Mouse (Mus musculus): ENCODE results near the gene Zfp637.
"Not testable (repeated sequence)": the region's sequence is repeated elsewhere in the genome, so short reads cannot be mapped to it uniquely, and the experiment has no call there.

The Zfp637 gene

DNA sequence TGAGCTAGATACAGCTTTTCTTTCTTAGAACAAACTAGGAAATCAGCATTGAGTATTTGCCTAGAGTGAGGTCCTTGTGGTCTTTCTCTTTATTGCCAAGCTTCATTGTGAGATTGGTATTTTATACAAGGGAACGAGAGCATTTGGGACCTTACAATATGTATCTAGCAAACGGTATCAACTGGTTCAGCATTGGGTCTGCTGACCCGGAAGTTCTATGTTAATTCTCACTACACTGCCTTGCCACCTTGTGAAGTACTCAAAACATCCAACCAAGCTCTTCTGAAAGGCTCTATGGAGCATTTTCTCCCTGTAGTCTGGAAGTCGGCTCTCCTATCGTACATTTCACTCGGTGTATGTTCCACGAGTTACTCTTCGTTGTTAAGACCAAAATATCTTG lies 22.8 kb downstream of the Zfp637 start:
- no peak for DNase-seq (ENCODE audit: low spot score in 2 of 2)

DNA sequence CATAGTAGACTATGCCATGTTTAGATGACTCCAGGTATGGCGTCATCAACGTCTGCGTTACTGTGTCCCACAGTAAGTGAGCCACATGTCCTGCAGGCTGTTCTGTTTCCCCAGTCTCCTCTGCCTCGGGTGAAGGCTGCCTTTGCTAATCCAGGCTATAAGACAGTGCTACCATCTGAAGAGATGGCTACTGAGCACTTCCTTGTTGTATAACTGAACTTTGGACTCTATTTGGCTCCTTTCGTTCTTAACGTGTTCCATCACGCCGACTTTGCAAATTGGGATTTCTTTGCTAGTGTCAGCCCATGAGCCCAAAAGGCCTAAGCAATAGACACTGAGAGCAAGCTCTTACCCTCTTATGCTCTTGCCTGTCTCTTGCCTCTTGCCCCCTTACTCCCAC lies 27.2 kb downstream of the Zfp637 start:
- DNase-seq (ENCODE audit: low spot score in 2 of 2): no peak

DNA sequence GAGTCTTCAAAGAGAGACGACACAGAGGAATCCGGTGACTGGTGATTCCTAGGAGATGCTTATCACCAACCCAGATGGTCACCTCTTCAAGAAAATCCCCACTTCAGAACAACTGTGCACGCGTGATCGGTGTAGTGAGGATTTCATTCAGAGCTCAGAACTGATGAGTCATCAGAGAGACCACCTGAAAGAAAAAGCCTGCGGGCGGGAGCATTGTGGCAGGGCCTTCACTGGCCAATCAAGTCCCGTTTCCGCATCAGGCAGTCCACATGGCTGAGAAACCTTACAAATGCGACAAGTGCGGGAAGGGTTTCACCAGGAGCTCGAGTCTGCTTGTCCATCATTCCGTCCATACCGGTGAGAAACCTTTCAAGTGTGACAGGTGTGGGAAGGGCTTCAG lies 30.1 kb downstream of the Zfp637 start:
- DNase-seq (ENCODE audit: low spot score in 2 of 2): no peak

DNA sequence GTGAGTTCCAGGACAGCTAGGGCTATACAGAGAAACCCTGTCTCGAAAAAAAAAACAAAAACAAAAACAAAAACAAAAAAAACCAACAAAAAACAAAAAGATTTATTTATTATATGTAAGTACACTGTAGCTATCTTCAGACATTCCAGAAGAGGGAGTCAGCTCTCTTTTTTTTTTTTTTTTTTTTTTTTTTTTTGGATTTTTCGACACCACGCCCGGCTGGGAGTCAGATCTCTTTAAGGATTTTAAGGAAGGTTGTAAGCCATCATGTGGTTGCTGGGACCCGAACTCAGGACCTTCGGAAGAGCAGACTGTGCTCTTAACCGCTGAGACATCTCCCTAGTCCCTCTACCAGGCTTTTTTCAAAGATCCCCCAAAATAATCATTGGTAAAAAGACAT lies 32.5 kb downstream of the Zfp637 start:
- not testable (repeated sequence) for DNase-seq (ENCODE audit: low spot score in 2 of 2)

DNA sequence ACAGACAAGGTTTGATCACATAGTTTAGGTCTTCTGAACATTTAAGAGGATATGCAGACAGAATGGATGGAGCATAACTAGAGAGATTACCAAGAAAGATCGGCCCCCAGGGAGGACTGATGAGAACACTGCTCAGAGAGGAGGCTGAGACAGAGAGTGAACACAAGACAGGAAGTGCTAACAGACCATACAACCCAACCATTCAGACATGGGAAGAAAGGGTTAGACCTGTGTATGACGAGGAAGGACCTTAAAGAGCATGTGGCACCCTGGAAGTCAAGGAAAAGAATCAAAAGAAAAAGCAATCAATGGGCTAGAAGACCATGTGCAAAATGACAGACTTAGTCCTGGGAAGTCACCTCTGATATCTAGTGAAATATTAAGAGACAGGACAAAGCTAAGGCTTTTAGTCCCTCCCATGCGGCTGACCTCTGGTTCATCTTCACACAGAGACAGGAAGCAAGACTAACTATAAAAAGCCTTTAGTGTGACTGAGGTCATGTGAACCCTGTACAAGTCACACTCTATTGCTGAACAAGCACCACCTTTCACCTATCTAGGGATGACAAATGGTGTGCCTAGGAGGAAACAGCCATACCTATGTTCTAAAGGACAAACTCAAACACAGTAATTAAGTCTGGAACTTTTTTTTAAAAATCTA lies 33.8 kb downstream of the Zfp637 start:
- peak; percentile 63 to 69 for DNase-seq (ENCODE audit: low spot score in 2 of 2)

DNA sequence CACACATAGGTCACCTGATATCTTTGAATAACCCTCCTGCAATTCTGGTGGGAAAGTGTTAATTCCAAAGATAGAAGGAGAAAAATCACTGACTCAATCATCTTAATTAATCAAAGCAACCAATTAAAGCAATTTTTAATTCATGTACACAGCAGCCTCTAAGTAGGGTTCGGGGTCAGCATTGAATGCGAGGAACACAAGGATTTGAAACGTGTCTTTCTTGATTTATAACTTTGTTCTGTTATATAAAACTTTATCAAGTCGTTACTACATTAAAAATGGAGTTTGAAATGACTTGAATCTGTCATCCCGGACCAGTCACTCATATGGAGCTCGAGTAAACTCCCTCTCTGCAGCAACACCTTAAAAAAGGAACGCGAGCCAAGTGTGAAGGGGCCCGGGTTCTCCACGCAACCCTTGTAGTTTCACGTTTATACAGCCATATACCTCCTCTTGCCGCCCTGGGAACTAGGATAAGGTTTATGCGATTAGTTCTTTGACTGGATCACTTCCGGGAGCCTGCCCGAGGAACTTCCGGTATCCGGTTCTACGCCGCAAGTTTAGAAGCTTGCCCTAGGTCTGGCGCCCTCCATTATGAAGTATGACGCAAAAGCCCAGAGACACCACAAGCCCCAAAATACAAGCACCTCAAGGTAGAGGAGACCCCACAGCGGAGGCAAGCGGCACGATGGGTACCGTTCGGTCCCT lies 37.9 kb downstream of the Zfp637 start:
- peak; percentile 88 to 91 for DNase-seq (ENCODE audit: low spot score in 2 of 2)

DNA sequence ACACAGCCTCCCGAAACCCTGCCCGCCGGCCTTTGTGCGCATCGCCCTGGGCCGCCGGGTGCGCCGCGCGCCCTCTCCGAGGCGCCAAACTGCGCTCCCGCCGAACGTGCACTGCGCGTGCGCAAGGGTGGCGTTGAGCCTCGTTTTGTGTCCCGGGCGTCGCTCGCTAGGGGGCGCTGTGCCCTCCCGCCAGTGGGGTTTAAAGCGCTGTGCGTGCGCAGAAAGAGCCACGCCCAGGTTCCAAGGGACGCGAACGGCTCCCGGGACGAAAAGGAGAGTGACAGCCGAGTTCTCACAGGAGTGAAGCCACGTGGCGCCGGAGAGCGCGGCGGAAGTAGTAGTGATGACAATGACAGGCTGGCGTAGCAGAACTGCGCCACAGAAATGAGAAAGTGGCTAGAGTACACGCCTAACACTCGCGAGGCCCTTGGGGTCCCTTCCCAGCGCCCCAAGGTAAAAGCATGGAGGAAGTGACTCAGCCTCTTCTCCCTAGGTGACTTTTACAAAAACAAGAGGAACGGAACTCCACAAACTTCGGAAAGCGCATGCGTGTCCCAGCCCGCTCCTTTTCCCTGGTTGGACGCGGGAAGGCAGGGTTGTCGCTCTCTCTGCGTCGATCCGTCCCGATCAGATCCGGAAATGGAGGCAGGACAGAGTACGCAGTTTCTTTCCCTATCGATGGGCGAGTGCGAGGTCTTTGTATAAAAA lies 38.6 kb downstream of the Zfp637 start:
- peak; percentile 98 to 99 for DNase-seq (ENCODE audit: low spot score in 2 of 2)

DNA sequence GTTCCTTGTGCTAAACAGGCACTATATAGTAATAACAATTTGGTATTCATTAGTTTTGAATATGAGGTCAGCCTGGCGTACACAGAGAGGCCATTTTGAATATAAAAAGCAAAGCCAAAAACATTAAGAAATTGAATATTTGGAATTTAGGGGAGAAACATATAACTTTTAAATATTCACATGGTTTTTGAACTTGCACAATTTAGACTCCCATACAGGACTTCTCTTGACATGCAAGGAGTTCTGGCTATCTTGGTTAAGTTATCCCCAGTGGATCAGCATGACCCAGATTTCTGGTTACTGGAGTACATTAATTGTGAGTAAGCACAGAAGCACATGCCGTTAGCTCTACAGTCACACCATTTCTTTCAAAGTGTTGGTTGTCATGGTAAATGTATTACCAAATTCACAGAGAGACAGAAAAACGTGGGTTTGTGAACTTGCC lies 39.4 kb downstream of the Zfp637 start:
- DNase-seq (ENCODE audit: low spot score in 2 of 2): no peak

DNA sequence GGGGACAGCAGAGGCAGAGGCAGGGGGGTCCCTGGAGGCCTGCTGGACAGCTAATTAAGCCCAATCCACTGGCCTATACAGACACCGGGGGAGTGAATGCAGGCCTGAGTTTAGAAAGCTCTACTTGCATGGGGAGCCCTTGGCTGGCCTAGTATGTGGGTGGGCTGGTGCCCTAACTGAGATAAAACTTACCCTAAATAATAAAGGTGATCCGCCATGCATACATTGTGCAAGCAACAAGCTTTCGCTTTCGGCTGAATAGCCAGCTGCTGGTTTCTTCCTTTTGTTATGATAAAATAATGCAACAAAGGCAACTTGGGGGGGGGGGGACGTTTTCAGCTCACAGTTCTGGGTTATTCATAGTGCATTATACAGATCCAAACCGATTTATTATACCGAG lies 40.2 kb downstream of the Zfp637 start:
- DNase-seq (ENCODE audit: low spot score in 2 of 2): peak in 1 of 2 experiments; percentile 31

DNA sequence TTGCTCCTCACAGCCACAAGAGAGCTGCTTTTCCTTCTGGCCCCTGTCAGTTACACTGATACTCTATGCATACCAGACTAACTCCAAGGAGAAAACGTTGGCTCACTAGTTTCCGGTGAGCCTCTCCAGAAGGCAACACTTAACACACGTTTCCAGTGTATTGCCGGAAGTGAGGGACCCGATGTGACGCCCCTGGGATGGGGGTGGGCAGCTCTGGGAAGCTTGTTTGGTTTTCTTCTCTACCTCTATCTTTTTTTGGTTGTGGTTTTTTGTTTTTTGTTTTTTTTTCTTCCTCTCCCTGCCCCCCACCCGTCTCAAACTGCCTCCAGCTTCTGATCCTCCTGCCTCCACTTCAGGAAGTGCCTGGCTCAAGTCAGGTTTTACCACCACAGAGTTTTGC lies 41.0 kb downstream of the Zfp637 start:
- DNase-seq (ENCODE audit: low spot score in 2 of 2): no peak

DNA sequence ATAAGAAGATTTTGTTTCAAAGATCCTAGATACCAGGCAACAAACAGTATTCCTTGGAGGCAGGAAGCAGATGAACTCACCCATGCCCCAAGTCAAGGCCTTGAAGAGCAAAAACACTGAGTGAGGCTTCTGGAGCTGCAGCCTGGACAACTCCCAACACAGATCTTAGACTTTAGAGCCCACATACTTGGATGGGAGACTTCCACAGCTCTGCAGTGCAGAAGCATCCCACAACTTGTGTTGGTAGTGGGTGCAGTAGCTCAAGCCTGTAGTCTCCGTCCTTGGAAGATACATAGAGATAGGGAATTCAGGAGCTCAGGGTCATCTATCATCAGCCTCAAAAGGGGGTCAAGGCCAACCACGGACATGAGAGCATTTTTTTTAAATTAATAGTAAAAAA lies 45.0 kb downstream of the Zfp637 start:
- DNase-seq (ENCODE audit: low spot score in 2 of 2): no peak

DNA sequence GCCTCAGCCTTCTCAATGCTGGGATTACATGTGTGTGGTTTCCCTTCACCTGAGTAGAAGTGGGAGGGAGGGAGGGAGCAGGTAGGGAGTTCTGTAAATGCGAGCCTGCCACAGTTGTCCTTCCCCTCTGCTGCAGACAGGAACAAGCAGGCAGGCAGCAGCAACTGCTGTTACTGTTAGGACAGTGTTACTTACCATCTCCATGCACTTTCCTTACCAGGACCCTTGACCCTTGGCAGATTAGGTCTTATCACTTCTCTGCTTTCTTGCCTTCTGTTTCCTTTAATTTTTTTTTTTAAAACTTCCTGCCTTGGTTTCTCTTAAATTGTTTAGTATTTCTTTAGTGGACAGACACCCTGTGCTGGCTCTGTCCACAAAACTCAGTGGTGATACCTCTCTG lies 47.1 kb downstream of the Zfp637 start:
- DNase-seq (ENCODE audit: low spot score in 2 of 2): no peak

DNA sequence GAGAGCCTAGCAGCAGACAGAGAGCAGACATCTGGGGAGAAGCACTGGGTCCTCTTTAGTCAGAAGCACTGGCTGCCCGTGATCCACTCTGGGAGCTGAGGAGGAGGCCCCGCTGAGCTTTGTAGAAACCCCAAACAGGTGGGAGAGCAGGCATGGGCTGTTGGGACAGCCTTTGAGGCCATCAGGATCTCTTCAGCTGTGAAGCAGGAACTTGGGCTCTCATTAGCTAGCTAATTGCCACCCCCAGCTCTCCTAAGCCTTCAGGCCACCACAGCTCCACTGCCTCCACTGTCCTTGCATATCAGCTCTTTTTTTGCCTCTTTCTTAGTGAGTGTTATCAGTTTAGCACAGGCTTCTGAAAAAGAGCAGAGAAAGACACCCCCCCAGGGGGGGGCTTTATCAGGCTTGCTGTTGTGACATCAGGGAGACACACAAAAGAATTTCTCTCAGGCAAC lies 47.7 kb downstream of the Zfp637 start:
- peak in 1 of 2 experiments; percentile 45 for DNase-seq (ENCODE audit: low spot score in 2 of 2)

DNA sequence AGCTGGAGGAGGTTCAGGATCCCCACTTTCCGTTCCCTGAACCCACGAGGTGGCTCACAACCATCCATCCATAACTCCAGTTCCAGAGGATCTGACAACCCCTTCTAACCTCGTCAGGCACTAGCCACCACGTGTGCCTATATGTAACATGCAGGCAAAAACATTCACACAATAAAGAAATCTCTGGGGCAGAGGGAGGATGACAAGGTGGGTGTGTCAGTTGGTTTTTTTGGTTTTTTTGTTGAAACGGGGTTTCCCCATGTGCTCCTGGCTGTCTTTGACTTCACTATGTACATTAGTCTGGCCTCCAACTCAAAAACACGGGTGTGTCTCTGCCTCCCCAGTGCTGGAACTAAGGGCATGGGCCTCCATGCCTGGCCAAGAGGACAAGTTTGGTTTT lies 49.3 kb downstream of the Zfp637 start:
- peak; percentile 71 to 75 for DNase-seq (ENCODE audit: low spot score in 2 of 2)

DNA sequence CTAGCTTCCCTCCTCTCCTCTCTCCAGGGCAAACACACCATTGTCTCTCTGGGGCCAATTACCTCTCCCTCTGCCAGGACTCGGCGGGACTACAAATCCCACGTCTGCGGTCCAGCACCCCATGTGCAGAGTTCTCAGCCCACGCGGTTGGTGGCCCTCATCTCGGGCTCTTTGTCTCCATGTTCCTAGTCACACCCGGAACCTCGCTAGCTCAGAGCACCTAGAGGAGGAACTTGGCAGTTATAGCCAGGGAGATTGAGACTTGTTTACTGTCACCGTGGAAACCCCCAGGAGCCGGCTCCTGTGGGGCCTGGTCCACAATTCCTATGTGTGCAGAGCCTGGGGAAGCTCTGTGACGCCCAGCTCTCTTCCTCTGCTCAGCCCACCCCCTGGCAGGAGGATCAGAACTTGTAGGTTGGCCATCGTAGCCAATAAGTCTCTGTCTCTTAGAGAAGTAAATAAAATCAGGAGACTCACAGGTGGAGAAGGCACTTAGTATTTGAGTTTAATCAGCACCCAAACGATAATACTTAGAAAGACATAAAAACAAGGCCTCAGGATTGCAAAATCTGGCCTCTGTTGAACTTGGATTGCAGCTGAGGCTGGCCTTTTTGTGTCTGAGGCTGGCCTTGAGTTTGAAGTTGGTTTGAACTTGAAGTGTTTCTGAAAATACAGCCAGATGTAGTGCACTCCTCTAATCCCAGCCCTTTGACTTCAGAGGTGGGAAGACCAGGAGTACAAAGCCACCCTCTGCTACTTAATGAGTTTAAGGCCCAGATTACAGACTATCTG lies 50.6 kb downstream of the Zfp637 start:
- DNase-seq (ENCODE audit: low spot score in 2 of 2): peak; percentile 51 to 52

DNA sequence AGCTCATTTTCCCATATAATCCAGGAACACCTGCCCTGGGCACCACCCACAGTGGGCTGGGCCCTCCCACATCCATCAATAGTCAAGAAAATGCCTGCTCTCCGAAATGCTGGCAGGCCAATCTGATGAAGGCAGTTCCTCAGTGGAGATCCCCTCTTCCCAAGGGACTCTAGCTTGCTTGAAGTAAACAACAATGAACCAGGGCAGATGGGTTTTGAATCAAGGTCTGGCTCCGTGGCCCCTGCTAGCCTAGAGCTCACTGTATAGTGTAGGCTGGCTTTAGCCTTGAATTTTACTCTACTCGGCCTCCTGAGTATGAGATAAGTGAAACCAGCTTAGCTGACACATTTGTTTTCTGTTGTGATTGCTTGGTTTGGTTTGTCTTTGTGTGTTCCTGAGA lies 51.4 kb downstream of the Zfp637 start:
- no peak for DNase-seq (ENCODE audit: low spot score in 2 of 2)

DNA sequence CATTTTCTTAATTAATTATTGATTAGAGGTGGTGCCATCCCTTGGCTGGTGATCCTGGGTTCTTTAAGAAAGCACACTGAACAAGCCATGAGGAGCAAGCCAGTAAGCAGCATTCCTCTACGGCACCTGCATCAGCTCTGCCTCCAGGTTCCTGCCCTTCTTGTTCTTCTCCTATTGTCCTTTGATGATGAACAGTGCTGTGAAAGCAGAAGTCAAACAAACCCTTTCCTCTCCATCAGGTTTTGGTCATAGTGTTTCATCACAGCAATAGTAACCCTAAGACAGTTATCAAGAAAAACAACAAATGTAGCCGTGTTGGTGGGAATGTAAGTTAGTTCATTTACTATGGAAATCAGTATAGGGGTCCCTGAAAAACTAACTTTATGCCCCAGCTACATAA lies 52.5 kb downstream of the Zfp637 start:
- no peak for DNase-seq (ENCODE audit: low spot score in 2 of 2)

Data from spleen, postnatal 36 days (tissue).